Mouse (Mus musculus) MEL-GATA-1-ER (cell line): ENCODE measurements around the gene Acbd6.

Experiments
- DNase-seq: peaks from one replicate; pipeline ENCODE4 v3.0.0-alpha.2; 2012; ENCODE audit warnings: low read depth; ENCODE audit errors: extremely low read depth

The Acbd6 gene

DNA sequence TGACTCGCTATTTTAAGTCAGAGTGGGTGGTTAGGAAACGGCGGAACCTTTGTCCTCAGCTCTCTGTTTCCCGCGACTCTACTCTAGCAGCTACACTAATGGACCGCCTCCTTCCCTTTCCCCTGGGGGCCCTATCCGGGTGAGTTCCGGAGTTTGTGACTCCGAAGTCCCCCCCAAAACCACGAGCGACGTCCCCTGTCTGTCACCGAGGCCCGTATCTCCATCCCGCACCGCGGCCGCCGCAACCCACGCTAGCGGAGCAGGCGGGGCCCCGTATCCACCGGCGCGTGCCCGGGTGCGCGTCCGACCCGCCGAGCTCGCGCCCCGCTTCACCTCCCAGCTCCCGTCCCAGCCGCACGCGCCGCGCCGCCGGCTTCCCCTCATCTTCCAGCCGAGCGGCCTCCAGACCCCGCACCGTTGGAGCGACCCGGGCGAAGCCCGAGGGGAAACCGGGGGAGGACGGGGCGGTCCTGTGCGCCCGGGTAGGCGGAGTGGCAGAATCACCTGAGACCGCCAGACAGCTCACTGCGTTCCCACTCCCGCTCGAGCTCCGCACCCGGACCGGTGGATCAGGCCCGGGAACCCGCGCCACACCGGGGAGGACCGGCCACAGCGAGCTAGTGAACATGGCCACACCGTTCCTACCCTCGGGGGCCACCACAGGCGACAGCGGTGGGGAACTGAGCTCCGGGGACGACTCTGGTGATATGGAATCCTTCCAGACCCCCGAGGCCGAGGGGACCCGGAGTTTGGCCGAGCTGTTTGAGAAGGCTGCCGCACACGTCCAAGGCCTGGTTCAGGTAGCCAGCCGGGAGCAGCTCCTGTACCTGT is at the start of gene Acbd6:
Acbd6 (plus strand) TSS at position 109 of the 831 bp plus-strand sequence.
- DNase-seq = peak; percentile 85

DNA sequence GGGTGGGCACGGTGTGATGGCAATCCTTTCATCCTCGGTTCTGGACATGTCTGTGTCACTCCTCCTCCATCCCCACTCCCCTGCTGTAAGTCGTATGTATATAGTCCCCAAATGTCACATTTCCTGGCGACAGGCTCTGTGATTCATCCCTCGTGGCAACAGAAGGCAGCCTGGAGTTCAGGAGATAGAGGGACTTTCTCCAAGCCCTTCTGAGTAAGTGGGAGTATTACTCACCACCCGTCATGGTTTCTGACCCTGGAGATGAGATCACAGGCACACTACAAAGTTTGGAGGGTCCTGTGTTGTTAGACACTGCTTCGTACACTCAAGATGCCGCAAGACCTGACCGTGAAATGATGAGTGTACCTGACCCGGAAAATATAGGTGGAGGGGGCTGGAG is 47.7 kb upstream of the Acbd6 start:
- DNase-seq = no peak

DNA sequence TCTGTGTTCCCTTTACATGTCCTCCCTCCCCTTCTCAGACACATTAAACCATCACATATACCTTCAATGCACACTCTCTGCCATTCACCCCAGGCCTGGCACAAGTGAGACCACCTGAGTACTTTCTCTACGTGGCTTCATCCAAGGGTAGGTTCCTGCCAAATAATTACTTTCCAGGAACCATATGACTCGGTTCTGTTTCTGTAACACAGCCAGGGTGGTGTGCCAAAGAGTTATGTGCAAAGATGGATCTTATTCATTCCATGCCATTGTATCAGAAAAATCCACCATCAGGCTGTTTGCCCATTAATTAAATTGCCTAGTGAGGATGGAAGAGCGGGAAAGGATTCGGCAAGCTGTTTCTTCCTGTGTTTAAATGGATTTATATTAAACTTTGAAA is 42.1 kb upstream of the Acbd6 start:
- no peak for DNase-seq

DNA sequence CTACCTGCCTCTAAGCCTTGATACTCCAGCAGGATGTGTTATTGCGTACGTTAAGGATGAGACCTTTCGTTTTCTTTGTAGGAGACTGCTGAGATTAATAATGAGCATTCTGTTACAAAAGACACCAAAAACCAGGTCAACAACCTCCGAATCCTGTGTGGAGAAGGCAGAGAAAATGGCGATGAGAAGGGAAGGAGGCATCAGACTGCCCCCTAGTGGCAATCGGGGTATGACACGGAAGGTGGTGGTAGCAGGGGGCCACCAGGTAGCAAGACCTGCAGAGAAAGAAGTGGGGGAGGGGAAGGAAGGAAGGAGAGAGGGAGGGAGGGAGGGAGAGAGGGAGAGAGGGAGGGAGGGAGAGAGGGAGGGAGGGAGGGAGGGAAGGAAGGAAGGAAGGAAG is 41.3 kb upstream of the Acbd6 start:
- peak; percentile 19 for DNase-seq

DNA sequence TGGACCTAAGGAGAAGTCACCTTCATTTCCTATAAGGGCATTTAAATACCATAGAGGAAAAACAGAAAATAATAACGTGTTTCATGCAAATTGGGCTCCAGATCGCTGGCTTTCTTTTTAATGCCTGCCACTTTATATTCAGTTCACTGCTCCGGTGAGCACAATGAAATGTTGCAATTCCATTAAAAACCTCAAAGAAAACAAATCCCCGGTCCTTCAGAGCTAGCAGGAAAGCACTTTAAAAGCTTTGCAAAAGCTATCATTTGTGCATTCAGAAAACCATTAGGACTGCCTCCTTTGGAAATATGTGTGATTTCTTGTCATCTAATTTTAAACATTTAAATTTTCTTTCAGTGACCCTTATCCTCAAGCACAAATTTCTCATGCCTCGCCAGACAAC is 40.9 kb upstream of the Acbd6 start:
- DNase-seq = no peak

DNA sequence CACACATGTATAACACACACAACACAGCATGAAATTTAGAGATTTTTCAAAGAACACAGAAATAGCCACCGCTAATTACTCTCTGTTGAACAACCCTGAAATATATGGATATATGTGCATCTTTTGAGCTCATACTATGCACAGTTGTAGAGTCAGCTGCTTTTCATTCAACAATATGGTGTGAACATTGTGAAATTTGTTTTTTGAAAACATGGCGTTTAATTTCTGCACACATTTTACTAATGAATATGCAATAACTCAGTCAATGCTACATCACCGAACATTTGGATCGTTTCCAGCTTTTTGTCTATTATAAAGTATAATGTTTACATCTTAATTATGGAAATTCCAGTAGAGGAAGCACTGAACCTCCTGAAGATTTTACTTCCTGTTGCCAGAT is 37.6 kb upstream of the Acbd6 start:
- no peak for DNase-seq

DNA sequence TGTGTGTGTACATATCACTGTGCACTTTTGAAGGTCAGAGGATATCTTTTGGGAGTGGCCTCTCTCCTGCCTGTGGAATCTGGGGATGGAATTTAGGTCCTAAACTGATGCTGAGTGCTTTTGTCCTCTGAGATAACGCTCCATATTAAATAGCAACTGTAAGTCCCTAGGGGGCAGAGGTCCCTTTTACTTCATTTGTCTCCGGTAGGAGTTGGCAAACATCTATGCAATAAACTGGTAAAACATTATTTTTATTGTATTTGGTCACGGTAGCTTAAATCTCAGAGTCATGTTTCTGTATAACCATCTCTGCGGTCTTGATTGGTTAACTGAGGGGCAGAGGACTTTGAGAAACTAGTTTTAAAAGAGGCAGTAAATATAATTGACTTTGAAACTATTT is 35.4 kb upstream of the Acbd6 start:
- no peak for DNase-seq

DNA sequence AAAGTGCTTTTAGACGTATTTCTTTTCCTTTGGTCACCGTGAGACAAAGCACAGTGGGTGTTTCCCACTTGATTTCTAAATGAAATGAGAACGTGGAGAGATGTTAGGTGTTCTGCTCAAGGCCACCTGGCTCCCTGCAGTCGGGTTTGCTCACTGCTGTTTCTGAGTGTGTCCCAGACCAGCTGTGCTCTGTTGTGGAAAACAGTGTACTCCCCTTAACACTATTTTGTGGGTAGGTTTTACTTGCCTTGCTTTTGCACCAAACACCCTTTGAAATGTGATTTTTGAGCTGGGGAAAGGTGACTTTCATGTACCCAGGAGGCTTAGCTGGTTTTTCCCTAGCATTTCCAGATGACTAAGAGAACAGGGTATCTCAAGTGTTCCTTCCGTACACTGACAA is 31.7 kb upstream of the Acbd6 start:
- DNase-seq = no peak

DNA sequence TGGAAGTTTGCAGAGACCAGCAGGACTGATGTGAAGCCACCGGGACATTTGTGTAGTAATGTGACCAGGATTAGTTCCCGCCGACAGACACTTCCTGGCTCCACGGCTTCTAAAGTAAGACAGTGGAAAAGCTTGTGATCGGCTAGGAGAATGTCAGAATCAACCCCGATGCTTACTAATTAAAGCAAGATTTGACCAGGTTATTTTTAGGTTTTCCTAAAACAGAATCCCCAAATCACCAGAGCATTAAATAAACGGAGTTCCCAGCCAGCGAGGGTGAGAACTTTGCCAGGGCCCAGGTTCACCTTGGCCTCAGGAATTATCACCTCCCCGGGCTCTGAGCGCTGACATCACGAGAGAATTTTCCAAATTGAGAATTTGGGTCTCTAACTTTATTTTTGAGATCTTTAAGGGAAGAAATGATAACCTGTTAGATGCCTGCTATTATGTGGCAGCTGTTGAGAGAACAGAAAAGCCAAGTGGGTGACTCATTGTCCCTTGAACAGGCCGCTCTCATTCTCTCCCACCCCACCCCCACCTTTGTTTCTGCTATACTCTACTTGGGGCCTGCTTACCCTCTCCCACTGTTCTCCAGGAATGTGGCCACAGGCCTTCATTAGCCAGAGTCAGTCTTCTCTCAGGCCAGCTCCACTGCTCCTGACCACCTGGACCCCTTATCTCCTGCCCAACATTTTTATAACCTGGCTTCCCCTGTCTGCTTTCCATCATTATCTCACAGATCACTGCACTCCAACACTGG is 30.7 kb upstream of the Acbd6 start:
- no peak for DNase-seq

DNA sequence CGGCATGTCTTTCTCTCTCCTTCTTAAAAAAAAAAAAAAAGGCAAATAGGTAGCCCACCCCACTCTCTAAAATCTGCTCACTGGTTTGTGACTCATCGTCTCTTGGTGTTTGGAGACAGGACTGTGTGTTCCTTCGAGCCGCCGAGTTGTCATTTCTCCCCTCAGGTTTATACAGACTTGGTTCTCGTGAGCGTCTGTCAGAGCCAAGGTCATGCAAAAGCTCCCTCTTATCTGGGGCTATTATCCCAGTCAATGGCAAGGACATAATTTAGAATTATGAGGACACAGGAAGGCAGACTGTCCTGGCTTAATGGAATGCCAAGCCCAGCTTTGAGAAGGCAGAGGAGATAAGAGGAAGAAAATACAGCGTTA is 30.1 kb upstream of the Acbd6 start:
- no peak for DNase-seq

DNA sequence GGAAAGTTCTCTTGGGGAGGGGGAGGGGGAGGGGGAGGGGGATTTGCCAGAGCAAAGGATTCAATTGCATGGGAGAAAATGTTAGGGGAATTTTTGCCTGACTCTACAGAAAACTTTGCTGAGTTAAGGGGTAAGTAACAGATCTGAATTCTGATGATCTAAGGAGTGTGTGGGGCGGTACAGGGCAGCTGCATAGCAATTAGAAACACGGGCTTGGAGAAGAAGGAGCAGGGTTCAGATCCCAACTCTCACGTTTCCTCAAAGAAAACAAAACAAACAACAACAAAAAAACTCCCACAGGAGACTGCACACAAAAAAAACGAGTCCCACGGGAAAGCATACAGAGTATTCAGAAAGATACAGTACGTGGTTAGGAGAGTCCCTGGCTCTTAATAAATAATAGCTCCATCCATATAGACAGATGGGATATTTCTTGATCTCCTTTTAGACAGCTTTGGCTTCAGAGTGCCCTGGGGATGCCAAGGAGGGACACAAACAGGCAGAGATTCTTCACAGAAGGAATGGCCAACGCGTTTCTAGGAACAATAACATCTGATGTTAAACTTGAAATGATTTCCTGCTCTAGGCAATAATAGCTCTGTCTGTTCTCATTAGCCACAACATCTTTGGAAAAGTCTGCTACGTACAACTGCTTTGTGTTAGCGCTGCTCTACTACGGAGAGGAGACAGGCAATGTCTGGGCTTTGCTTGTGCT is 29.4 kb upstream of the Acbd6 start:
- no peak for DNase-seq

DNA sequence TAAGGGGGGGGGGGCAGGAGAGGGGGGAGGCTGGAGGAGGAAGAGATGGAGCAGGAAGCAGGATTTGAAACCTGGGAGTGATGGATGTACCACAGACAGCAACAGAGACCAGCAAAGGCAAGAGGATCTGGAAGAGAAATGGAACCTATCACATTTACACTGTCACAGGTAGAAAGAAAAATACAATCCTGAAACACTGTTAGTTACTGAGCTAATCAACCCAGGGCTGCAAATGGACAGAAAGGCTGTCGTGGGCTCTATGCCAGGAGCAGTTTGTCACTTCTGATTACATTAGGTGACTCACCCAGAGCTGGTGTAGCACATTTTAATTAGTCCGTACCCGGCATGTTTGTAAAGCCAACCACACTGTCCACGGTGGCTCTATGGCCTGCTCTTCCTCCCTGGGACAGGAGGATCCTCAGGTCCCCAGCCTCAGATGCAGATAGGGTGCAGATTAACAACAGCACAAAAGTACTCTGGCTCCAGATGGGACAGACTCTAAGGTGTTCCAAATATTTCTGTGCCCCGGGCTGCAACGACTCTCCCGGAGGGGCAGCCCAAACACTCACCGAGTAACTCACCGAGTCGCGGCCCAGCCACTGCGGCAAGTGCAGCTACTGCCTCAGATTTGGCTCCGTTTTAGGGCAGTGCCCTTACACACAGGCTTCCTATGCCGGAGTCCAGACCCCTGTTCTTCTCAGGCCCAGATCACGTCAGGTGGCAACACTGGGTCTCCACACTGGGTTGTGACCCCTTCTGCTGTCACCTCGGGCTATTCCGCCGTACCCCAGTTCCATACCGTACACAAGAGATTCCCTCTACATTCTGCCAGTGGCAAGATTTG is 28.6 kb upstream of the Acbd6 start:
- DNase-seq = no peak

DNA sequence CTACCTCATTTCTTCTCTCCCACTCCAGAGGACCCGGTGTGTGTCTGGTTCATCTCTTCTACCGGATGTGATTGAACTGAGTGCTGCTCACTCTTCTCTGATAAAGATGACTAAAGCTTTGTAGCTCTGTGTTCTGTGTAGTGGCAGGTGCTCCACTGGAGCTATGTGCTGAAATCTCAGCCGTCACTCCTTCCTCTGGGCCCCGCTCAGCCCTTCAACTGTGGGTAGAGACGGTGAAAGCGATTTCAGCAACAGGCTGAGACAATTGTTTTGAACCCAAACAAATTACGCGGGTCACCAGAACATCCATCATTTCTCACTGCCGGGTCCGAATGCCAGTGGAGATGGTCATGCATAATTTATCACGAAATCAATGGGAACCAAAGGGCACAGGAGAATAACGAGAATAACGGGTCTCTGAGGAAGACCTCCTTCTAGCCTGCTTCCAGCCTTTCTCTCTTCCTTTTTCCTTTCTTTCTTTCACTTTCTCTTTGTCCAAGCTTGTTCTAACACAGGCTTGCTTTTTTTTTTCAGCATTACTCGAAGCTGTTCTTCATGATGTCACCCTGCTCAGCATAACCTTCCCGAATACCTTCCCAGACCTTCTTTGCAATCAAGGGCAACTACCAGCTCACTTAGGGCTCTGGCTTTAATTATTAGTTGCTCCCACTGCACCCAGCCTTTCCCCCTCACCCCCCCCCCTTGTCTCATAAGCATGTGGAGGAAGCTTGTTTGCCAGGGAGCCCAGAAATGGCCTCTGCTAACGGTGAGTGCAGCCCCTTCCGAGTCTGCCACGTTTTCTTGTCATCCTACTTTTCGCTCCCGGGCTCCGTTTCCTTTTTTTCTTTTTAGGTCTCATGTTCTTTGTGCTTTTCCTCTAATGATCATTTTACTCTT is 27.1 kb upstream of the Acbd6 start:
- no peak for DNase-seq

DNA sequence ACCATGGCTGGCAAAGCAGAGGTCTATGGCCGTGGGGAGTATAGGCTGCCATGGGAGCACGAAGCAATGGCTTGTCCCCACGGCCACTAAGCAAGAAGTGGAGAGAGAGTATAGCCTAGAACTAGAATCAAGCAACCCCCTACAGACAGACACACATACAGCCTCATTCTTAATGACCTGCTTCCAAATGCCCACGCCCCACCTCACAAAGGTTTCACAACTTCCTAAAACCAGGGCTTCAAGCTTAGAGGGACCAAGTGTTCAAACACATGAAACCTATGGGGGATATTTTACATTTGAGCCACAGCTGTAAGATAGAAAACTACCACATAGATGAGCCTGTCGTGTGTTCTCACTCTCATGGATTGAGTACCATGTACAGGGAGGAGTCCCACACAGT is 25.5 kb upstream of the Acbd6 start:
- no peak for DNase-seq

DNA sequence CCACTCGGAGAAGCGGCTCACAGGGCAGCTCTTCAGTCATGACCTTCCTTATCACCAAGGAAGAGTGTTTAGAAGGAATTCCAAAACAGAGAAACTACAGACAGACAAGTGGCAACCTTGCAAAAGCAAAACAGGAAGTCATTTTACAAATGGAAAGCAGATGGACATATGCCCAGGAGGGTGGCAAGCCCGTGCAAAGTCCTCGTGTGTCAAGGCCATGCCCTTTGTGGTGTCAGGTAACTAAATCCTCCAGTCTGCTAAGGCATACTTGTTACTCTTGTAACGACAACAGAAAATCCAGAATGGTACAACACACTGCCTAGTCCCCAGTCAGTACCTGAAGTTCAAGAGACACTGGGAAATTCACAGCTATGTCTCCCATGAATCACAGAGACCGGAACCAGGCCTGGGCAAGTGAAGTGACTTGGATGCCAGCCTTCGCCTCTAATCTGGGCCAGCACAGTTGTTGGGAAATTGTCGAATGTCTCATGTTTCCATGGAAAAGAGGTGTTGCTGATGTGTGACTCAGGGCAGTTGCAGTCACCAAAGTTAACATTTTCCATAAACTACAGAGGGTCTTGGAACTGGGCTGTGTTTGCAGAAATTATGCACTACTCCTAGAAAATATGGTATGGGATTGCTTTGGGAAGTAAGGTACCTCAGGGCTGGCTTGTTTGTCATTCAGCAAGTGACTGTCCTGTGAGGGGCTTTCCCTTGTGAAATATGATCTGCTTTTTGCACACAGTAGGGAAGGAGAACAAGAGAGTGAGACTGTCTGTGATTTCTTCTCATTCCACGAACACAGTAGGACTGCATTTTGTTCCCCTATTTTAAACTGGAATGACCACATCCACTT is 24.9 kb upstream of the Acbd6 start:
- DNase-seq = no peak

DNA sequence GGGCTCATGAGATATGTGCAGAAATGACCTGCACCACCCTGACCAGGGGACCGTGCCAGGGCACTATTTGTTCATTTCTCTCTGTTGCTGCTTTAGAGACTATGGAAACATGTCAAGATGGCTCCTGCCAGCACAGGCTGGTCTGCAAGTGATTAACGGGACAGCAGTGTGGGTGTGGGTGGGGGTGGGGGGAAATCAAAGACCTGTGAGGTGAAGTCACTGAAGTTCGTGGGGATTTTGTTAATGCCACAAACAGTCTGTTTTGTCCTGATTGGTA is 24.3 kb upstream of the Acbd6 start:
- DNase-seq = no peak

DNA sequence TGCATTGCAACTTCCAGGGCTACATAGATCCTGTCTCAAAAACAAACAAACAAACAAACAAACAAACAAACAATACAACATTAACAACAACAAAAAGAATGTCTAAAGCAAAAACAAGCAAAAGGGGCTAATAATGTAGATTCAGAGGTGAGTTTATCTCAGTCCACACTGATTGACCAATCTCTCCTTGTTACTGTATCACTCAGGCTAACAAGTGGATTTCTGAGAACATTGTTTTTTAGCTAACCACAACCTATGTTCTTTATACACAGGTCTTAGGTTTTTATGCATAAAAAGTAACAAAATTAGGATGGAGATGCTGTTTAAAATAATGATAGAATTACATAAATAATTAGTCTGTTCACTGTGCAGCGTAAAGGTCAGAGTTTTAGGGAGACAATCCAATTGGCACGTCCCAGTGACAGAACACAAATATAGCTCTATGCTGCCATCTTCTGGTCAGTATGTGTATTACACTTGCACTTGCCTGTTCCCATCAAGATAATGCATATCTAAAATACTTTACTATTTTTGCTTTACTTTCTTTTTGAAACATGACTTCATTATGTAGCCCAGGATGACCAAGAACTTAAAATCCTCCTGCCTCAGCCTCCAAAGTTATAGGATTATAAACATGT is 20.8 kb upstream of the Acbd6 start:
- peak; percentile 46 for DNase-seq

DNA sequence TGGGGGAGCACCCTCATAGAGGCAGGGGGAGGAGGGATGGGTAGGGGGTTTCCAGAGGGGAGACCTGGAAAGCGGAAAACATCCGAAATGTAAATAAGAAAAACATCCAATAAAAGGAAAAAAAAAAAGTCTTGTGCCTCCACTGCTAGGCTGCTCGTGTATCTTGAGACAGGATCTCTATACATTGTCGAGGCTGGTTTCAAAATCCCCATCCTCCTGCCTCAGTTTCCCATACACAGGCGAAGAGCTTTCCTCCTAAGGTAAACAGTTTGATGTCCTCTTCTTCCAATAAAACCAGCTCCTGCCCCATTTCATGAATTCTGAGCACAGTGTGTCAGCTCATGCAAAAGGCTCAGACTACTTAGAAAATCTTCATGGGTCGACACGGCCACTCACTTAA is 19.9 kb upstream of the Acbd6 start:
- no peak for DNase-seq

DNA sequence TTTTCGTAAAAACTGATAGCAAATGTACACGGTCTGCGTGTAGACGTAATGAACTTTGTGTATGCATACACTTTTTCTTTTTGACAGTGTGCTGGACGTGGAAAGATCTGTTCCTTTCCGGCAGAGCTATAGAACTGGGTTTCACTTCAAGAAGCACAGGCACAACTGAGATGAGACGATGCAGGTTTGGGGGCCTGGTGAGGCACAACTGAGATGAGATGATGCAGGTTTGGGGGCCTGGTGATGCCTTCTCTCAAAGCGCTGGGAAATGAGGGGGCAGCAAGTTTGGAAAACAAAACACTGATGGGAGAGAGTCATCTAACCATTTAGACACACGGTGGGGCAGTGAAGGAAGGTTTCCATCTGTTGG is 293 bp upstream of the Acbd6 start:
- DNase-seq = no peak
